ENCODE assay signal across 33 mouse cellular contexts in the genomic region with DNA sequence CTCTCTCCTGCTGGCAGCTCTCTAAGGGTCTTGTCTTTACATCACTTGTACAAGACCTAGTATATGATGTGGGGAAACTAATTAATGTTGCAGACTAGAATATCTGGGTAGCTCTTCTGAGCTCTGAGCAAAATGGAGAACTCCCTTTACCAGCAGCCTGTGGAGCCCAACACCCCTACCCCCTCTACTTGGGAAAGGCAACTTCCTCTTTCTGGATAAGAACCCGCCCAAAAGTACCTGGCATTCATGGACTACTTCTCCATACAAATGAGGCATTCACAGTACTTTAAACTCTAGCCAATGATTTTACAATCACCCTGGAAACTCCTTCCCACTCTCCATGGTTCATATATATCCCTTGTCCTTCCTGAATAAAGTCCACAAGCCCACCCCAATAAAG. TPM values are rescaled to one million over a fixed set of nuclear protein-coding genes. Genes with fewer than 3 reads are reported as not detected.
A peak's percentile ranks its signal among the peaks of the same experiment; 100 is the strongest.
DNase-seq lines count a peak whose midpoint lies in the region; ATAC-seq and TF ChIP-seq lines count a peak whose summit lies in the region.
"Had no signal": no experiment of that assay in that cellular context is flagged by ENCODE, and none has a peak within 500 bp of the region (broad histone marks: within the 10 kb centered on the region; RNA-seq: fewer than 3 reads in every experiment).

No protein-coding gene starts in this region.

- no peaks in the 10 kb centered on the region for H3K4me1 ChIP-seq in liver, adult 2 months (ENCODE audit: control insufficient read depth, insufficient read depth, low read length)
- H3K4me1 ChIP-seq in liver, embryonic 12.5 days: no peaks in the 10 kb centered on the region
- H3K4me1 ChIP-seq: forebrain, embryonic 10.5 days; limb, embryonic 12.5 days; midbrain, embryonic 12.5 days; stomach, embryonic 15.5 days had no signal

- H3K4me3 ChIP-seq in liver, adult 2 months (ENCODE audit: insufficient read depth, low read depth, low read length): no peak overlapping the region
- no peak overlapping the region for H3K4me3 ChIP-seq in liver, embryonic 12.5 days
- H3K4me3 ChIP-seq: forebrain, embryonic 10.5 days; heart, adult 2 months; limb, embryonic 12.5 days; midbrain, embryonic 12.5 days; stomach, embryonic 15.5 days had no signal

- H3K4me2 ChIP-seq in liver, embryonic 12.5 days: no peak overlapping the region
- H3K4me2 ChIP-seq: hindbrain, embryonic 14.5 days; limb, embryonic 12.5 days; midbrain, embryonic 12.5 days; stomach, embryonic 15.5 days had no signal

- peak; percentile 10 for DNase-seq in liver, adult 2 months (ENCODE audit: extremely low read depth, low read depth, low spot score)
- peak; percentile 3 to 20 for DNase-seq in spleen, postnatal 36 days (ENCODE audit: low spot score in 2 of 2)
- no peak for DNase-seq in spleen, adult 12 weeks (ENCODE audit: low spot score)
- no peak for DNase-seq in left cerebral cortex, postnatal 10 days (ENCODE audit: extremely low spot score in 1 of 2, low spot score in 2 of 2)
- DNase-seq in right cerebral cortex, postnatal 36 days (ENCODE audit: low spot score in 2 of 2): no peak
- DNase-seq: adrenal gland, postnatal 36 days; cerebellum, adult 11 months; cerebellum, adult 9-11 months; gastrocnemius, postnatal 10 days; heart, adult 2 months; heart, postnatal 36 days; retina, postnatal 1 day; right cerebral cortex, postnatal 25 days; thymus, postnatal 36 days had no signal

- intact Hi-C loops in left cerebral cortex, postnatal 10 days (cut with DNase I): no loop called here

- no peak overlapping the region for H3K9ac ChIP-seq in liver, adult 2 months (ENCODE audit: low read depth, low read length)
- H3K9ac ChIP-seq in liver, embryonic 12.5 days: no peak overlapping the region
- H3K9ac ChIP-seq: hindbrain, embryonic 14.5 days; limb, embryonic 12.5 days; midbrain, embryonic 12.5 days; stomach, embryonic 15.5 days had no signal

- no peaks in the 10 kb centered on the region for H3K9me3 ChIP-seq in liver, embryonic 12.5 days (replicated peaks)
- H3K9me3 ChIP-seq: forebrain, embryonic 10.5 days; limb, embryonic 12.5 days; midbrain, embryonic 12.5 days; stomach, embryonic 15.5 days had no signal

- WGBS in liver, adult 2 months: 85% methylated on average over 1 of the region's 1 CpGs
- WGBS in liver, embryonic 12.5 days (ENCODE audit: insufficient replicate concordance): 56% methylated on average over 1 of the region's 1 CpGs

- no peak overlapping the region for H3K27ac ChIP-seq in liver, adult 2 months (replicated peaks; ENCODE audit: insufficient read depth, low read depth, low read length)
- H3K27ac ChIP-seq in liver, embryonic 12.5 days: no peak overlapping the region
- H3K27ac ChIP-seq: forebrain, embryonic 10.5 days; heart, adult 2 months; hindbrain, embryonic 14.5 days; kidney, postnatal 0 days; limb, embryonic 12.5 days; macrophage; midbrain, embryonic 12.5 days; stomach, embryonic 15.5 days had no signal

- no peak for TF ChIP-seq POLR2A in liver, adult 2 months (IDR thresholded peaks at IDR 0.05; ENCODE audit: extremely low read depth, insufficient read depth, low read length)

- TF ChIP-seq CTCF in liver, adult 2 months (IDR thresholded peaks at IDR 0.05; ENCODE audit: low read depth, low read length): no peak

- ATAC-seq in liver, embryonic 12.5 days: no peak
- peak; percentile 94 for ATAC-seq in granulocyte monocyte progenitor cell, adult 5-6 weeks (replicated peaks; ENCODE audit: poor library complexity, severe bottlenecking)
- peak; percentile 70 for ATAC-seq in neutrophil, adult 5-6 weeks (ENCODE audit: extremely low read depth, insufficient number of reproducible peaks, low FRiP score, poor library complexity, severe bottlenecking)
- ATAC-seq: forebrain, embryonic 16.5 days; inflammation-experienced regulatory T-cells, adult 6 months had no signal

- H3K79me2 ChIP-seq in liver, adult 2 months (ENCODE audit: control insufficient read depth, insufficient read depth, low read length): no peaks in the 10 kb centered on the region

- H3K36me3 ChIP-seq in liver, adult 2 months (ENCODE audit: control insufficient read depth, insufficient read depth, low read length): peaks cover 36% of the 10 kb centered on the region
- H3K36me3 ChIP-seq in liver, embryonic 12.5 days: peaks cover 95% of the 10 kb centered on the region

- H3K27me3 ChIP-seq in liver, adult 2 months (ENCODE audit: control insufficient read depth, insufficient read depth, low read length): no peaks in the 10 kb centered on the region
- H3K27me3 ChIP-seq in liver, embryonic 12.5 days (replicated peaks): no peaks in the 10 kb centered on the region
- H3K27me3 ChIP-seq: limb, embryonic 12.5 days; midbrain, embryonic 12.5 days; stomach, embryonic 15.5 days had no signal

RNA-seq across cellular contexts. Expression of a gene that starts 14.3 kb away (rescaled TPM):
- 12.6 and 13.2 TPM in 2 replicates for total RNA-seq in liver, adult 2 months (2014; rRNA removed)
- polyA plus RNA-seq in liver, adult 2 months (2012; rRNA removed): 7.3 and 8.1 TPM in 2 replicates
- 19.2 and 20.4 TPM in 2 replicates for polyA plus RNA-seq in liver, embryonic 12.5 days (2016; fragmentation: Nextera tagmentation; extraction: Ambion mirVana)
- total RNA-seq in granulocyte monocyte progenitor cell, adult 5-6 weeks (2014; fragmentation: Nextera tagmentation): 32.1 and 37.3 TPM in 2 replicates
- 45.1 and 53.4 TPM in 2 replicates for total RNA-seq in granulocyte monocyte progenitor cell, adult 5-6 weeks (2017)
- 97.4 and 104 TPM in 2 replicates for total RNA-seq in neutrophil, adult 5-6 weeks (2017)
- total RNA-seq in left cerebral cortex, postnatal 10 days (2021): 10 to 100 TPM; 41.9 to 47.4 TPM

RNA-seq across cellular contexts. Expression of a gene that starts 15.1 kb away (rescaled TPM):
- total RNA-seq in liver, adult 2 months (2014; rRNA removed): 6.8 and 7.9 TPM in 2 replicates
- polyA plus RNA-seq in liver, adult 2 months (2012; rRNA removed): 6.6 and 6.8 TPM in 2 replicates
- polyA plus RNA-seq in liver, embryonic 12.5 days (2016; fragmentation: Nextera tagmentation; extraction: Ambion mirVana): 12.7 and 12.9 TPM in 2 replicates
- total RNA-seq in granulocyte monocyte progenitor cell, adult 5-6 weeks (2014; fragmentation: Nextera tagmentation): 13.8 and 19.2 TPM in 2 replicates
- 18.0 and 20.3 TPM in 2 replicates for total RNA-seq in granulocyte monocyte progenitor cell, adult 5-6 weeks (2017)
- 15.3 and 16.2 TPM in 2 replicates for total RNA-seq in neutrophil, adult 5-6 weeks (2017)
- total RNA-seq in left cerebral cortex, postnatal 10 days (2021): 10 to 100 TPM; 14.9 to 17.8 TPM

RNA-seq across cellular contexts. Expression of a gene that starts 17.9 kb away (rescaled TPM):
- total RNA-seq in liver, adult 2 months (2014; rRNA removed): 8.5 and 9.5 TPM in 2 replicates
- polyA plus RNA-seq in liver, adult 2 months (2012; rRNA removed): 13.2 and 19.0 TPM in 2 replicates
- 34.9 and 38.8 TPM in 2 replicates for polyA plus RNA-seq in liver, embryonic 12.5 days (2016; fragmentation: Nextera tagmentation; extraction: Ambion mirVana)
- 22.0 and 31.5 TPM in 2 replicates for total RNA-seq in granulocyte monocyte progenitor cell, adult 5-6 weeks (2014; fragmentation: Nextera tagmentation)
- 35.3 and 46.6 TPM in 2 replicates for total RNA-seq in granulocyte monocyte progenitor cell, adult 5-6 weeks (2017)
- 20.5 and 26.8 TPM in 2 replicates for total RNA-seq in neutrophil, adult 5-6 weeks (2017)
- 10 to 100 TPM; 37.5 to 40.5 TPM for total RNA-seq in left cerebral cortex, postnatal 10 days (2021)

RNA-seq across cellular contexts. Expression of a gene that starts 26.9 kb away (rescaled TPM):
- not detected in 2 replicates for total RNA-seq in liver, adult 2 months (2014; rRNA removed)
- polyA plus RNA-seq in liver, adult 2 months (2012; rRNA removed): not detected in 2 replicates
- polyA plus RNA-seq in liver, embryonic 12.5 days (2016; fragmentation: Nextera tagmentation; extraction: Ambion mirVana): not detected in 2 replicates
- not detected in 2 replicates for total RNA-seq in granulocyte monocyte progenitor cell, adult 5-6 weeks (2014; fragmentation: Nextera tagmentation)
- not detected in 2 replicates for total RNA-seq in granulocyte monocyte progenitor cell, adult 5-6 weeks (2017)
- 0.86 and 1.2 TPM in 2 replicates for total RNA-seq in neutrophil, adult 5-6 weeks (2017)
- total RNA-seq in left cerebral cortex, postnatal 10 days (2021): under 1 TPM; 0.13 to 0.20 TPM
- total RNA-seq: adrenal gland, postnatal 36 days; heart, adult 2 months; left cerebral cortex, postnatal 14 days had no signal
- polyA plus RNA-seq: cortical plate, adult 2 months; embryonic facial prominence, embryonic 11.5 days; forebrain, embryonic 16.5 days; heart, adult 2 months; heart, embryonic 14.5 days; hindbrain, embryonic 14.5 days; kidney, adult 2 months; kidney, postnatal 0 days; limb, embryonic 12.5 days; liver, embryonic 16.5 days; macrophage; neural tube, embryonic 11.5 days; stomach, embryonic 15.5 days had no signal

Comparison
In these comparisons a context has a peak if more than half of its experiments do, and no peak if none do; other contexts are left out.
1. DNase-seq: peak in liver, adult 2 months (single experiment) and spleen, postnatal 36 days (2 of 2); none in spleen, adult 12 weeks (single experiment), left cerebral cortex, postnatal 10 days (0 of 2) and right cerebral cortex, postnatal 36 days (0 of 2).